Mouse (Mus musculus) forebrain, embryonic 10.5 days (tissue): ENCODE measurements at regions not wholly inside any gene's neighbourhood (a gene's known extent, or its start where the extent isn't known, plus 50 kb on each side); places are given as distances from the start of the nearest gene placed in this dataset.
A peak's percentile ranks its signal among the peaks of the same experiment; 100 is the strongest.

Source experiments
- DNase-seq: peaks from one replicate; pipeline ENCODE4 v3.0.0-alpha.2; 2017; ENCODE audit warnings: low spot score; ENCODE audit errors: extremely low spot score
- H3K27ac ChIP-seq: fragments of 300-500 bp; sonication (generic); 2 replicates; pipeline ENCODE4 v1.5.1; 2016; ENCODE audit warnings: mild to moderate bottlenecking
- H3K27me3 ChIP-seq: fragments of 300-500 bp; sonication (generic); 2 replicates; pipeline ENCODE4 v1.6.1; 2016; ENCODE audit warnings: mild to moderate bottlenecking; ENCODE audit not compliant: poor library complexity, severe bottlenecking
- H3K36me3 ChIP-seq: fragments of 300-500 bp; sonication (generic); replicated peaks from 2 replicates; pipeline ENCODE4 v1.6.1; 2016; ENCODE audit warnings: mild to moderate bottlenecking, moderate library complexity
- H3K4me1 ChIP-seq: fragments of 300-500 bp; sonication (generic); 2 replicates; pipeline ENCODE4 v1.6.1; 2016
- H3K4me3 ChIP-seq: fragments of 300-500 bp; sonication (generic); 2 replicates; pipeline ENCODE4 v1.5.1; 2016; ENCODE audit warnings: mild to moderate bottlenecking, moderate library complexity
- H3K9me3 ChIP-seq: fragments of 300-500 bp; sonication (generic); 2 replicates; pipeline ENCODE4 v1.6.1; 2016; ENCODE audit warnings: mild to moderate bottlenecking, moderate library complexity
- WGBS: fragments of 180-500 bp; shearing (Covaris S2); methylation state at CpG from one replicate; pipeline ENCODE4 v1.1.7; 2016; 5-methylcytosine and 5-hydroxymethylcytosine counted together

- Histone ChIP-seq H3K4me1 (no peaks in the 10 kb centered on the region), H3K36me3 (no peaks in the 10 kb centered on the region), H3K4me3 (no peak overlapping the region), H3K27ac (no peak overlapping the region), H3K9me3 (no peaks in the 10 kb centered on the region), H3K27me3 (no peaks in the 10 kb centered on the region)
- no peak for DNase-seq
- 92% methylated on average over 5 of the region's 5 CpGs for WGBS
Measured at GRCm38 (mm10) chr3:50813760-50814400, 370.5 kb upstream of the Slc7a11 start.

DNA sequence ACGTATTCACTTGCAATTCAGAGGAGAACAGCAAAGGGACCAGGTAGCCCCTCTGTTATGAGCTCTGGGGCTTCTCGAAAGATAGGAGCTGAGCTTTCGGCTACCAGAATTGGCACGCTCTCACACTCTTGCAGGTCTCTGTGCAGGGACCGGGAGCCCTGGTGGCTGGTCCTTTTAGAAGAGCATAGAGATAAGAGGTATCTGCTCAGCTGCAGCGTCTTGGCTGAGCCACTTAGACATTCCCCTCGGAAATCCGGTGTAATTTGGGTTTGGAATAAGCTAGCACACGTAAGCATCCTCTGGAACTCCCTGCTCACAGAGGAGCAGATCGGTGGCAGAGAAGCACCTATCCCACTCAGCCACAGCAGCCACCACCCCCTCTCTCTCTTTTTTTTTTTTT is 372.3 kb upstream of the Slc7a11 start:
- DNase-seq = no peak
- no peaks in the 10 kb centered on the region for H3K27me3 ChIP-seq

GRCm38 (mm10) chr3:50816479-50816878 is 373.1 kb upstream of the Slc7a11 start:
- H3K36me3 ChIP-seq = no peaks in the 10 kb centered on the region
- 90% methylated on average over 8 of the region's 8 CpGs for WGBS
- peaks cover 5% of the 10 kb centered on the region; the same call in 1 of the 2 replicates for H3K4me1 ChIP-seq
- DNase-seq = no peak
- H3K27ac ChIP-seq = no peak overlapping the region
- no peaks in the 10 kb centered on the region for H3K27me3 ChIP-seq
- H3K4me3 ChIP-seq = no peak overlapping the region
- H3K9me3 ChIP-seq = no peaks in the 10 kb centered on the region

More for the DNA sequence above, 372.3 kb upstream of the Slc7a11 start:
- Histone ChIP-seq H3K36me3 (no peaks in the 10 kb centered on the region), H3K4me1 (peaks cover 5% of the 10 kb centered on the region; the same call in 1 of the 2 replicates), H3K9me3 (no peaks in the 10 kb centered on the region), H3K4me3 (no peak overlapping the region), H3K27ac (no peak overlapping the region)
- 82% methylated on average over 10 of the region's 10 CpGs for WGBS

DNA sequence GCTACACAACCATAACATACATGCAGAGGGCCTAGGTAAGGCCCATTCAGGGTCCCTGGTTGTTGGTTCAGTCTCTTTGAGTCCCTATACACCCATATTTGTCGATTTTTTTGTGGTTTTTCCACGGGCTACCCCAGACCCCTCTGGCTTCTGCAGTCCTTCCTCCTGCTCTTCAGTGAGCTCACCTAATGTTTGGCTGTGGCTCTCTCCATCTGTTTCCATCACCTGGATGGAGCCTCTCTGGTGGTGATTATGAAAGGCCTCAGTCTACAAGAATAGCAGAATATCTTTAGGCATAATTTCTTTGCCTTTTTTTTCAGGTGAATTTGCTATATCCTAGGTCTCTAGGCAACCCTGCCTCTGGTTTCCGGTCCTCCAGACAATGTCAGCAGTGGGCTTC is 373.9 kb upstream of the Slc7a11 start:
- no peaks in the 10 kb centered on the region for H3K27me3 ChIP-seq
- H3K36me3 ChIP-seq = no peaks in the 10 kb centered on the region
- no peak overlapping the region for H3K4me3 ChIP-seq
- H3K27ac ChIP-seq = no peak overlapping the region
- H3K9me3 ChIP-seq = no peaks in the 10 kb centered on the region
- DNase-seq = no peak
- peaks cover 5% of the 10 kb centered on the region; the same call in 1 of the 2 replicates for H3K4me1 ChIP-seq
- WGBS = 84% methylated on average over 3 of the region's 3 CpGs

GRCm38 (mm10) chr3:50820776-50821175 is 377.4 kb upstream of the Slc7a11 start:
- no peak overlapping the region for H3K4me3 ChIP-seq
- no peaks in the 10 kb centered on the region for H3K27me3 ChIP-seq
- H3K9me3 ChIP-seq = no peaks in the 10 kb centered on the region
- no peaks in the 10 kb centered on the region for H3K36me3 ChIP-seq
- peaks cover 9% of the 10 kb centered on the region; the same call in 1 of the 2 replicates for H3K4me1 ChIP-seq
- 78% methylated on average over 1 of the region's 1 CpGs for WGBS
- no peak for DNase-seq
- no peak overlapping the region for H3K27ac ChIP-seq

DNA sequence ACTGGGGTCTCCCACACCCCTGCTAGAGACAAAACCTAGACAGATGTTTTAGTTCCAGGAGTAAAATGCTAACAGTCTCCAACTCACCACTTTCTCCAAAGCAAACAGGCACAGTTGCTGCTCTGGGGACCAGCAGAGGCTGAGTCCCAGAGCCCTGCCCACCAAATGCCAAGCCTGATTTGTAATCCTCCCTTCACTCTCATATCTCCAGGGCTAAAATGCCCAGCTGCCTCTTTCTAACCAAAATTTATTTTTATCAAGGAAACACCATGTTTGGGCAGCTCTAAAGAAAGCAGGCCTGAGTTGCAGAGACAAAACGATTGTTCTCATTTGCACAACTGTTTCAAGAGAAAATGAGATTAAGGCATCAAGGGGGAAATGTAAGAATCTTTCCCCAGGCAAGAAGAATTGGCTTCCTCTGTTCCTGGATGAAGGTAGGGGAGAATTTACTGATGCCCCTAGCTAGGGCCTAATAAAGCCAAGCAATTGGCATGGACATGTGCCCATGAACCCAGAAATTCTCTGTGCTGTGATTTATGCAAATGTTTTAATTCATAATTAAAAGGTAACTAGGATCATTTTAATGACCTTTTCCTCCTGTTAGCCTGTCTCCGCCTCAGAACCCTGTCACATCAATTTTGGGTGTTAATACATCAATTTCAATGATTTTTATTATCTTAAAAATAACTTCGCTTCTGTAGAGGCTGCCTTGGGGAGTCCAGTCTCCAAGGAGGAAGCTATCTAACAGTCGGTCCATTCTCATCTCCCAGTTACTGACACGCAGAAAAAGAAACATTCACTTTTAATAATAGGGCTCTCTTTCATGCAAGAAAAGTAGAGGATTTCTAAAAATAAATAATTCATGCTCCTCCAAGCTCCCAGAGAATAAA is 382.4 kb upstream of the Slc7a11 start:
- H3K4me1 ChIP-seq = peaks cover 7% of the 10 kb centered on the region; the same call in 1 of the 2 replicates
- 0 out of 2 replicates have a peak overlapping the region, but pooled peaks have one; percentile 3 for H3K27ac ChIP-seq
- no peaks in the 10 kb centered on the region for H3K36me3 ChIP-seq
- WGBS = 77% methylated on average over 5 of the region's 5 CpGs
- H3K4me3 ChIP-seq = no peak overlapping the region
- H3K9me3 ChIP-seq = no peaks in the 10 kb centered on the region
- DNase-seq = no peak
- H3K27me3 ChIP-seq = no peaks in the 10 kb centered on the region

DNA sequence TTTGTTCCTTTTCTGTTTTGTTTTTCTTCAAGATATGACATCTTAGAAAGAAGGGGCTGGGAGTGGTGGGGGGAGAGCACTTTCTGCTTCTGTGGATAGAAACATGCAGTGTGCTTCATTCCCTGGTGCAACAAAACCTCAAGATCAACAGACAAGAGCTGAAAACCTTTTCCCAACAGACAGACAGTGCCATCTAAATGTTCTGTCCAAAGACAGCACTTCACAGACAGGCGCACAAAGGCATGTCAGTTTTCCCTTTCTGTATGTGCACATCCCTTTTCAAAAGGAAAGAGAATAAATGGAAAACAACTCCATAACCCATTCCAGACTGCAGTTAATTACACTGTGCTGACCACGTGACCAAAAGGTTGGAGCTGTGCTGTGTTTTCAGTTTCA is 383.0 kb upstream of the Slc7a11 start:
- H3K27ac ChIP-seq = 0 out of 2 replicates have a peak overlapping the region, but pooled peaks have one; percentile 3
- H3K36me3 ChIP-seq = no peaks in the 10 kb centered on the region
- H3K4me1 ChIP-seq = peaks cover 7% of the 10 kb centered on the region; the same call in 1 of the 2 replicates
- H3K9me3 ChIP-seq = no peaks in the 10 kb centered on the region
- H3K4me3 ChIP-seq = no peak overlapping the region
- 69% methylated on average over 2 of the region's 2 CpGs for WGBS
- no peaks in the 10 kb centered on the region for H3K27me3 ChIP-seq
- no peak for DNase-seq

GRCm38 (mm10) chr3:50829211-50829610 is 385.8 kb upstream of the Slc7a11 start:
- 89% methylated on average over 3 of the region's 3 CpGs for WGBS
- Histone ChIP-seq H3K36me3 (no peaks in the 10 kb centered on the region), H3K9me3 (no peaks in the 10 kb centered on the region), H3K27ac (no peak overlapping the region), H3K4me1 (peaks cover 7% of the 10 kb centered on the region; the same call in 1 of the 2 replicates), H3K27me3 (no peaks in the 10 kb centered on the region), H3K4me3 (no peak overlapping the region)
- no peak for DNase-seq

DNA sequence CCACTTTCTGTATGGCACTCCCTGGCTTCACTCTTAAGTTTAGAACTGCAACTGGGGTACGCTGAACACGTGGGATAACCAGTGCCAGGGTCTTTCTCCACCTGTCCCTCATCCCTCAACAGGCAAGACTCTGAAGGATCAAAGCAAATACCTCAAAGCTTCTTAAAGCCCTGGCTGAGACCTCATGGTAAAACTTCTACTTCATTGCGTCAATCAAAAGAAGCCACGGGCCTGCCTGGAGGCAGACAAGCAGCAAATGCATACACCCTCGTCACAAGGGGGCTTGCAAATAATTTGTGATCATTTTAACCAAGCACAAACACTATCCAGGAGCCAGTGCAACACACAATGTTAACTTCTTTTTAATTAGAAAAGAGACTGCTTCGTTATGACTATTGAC is 387.0 kb upstream of the Slc7a11 start:
- peaks cover 6% of the 10 kb centered on the region; the same call in 1 of the 2 replicates for H3K4me1 ChIP-seq
- no peaks in the 10 kb centered on the region for H3K9me3 ChIP-seq
- no peak overlapping the region for H3K4me3 ChIP-seq
- no peak overlapping the region for H3K27ac ChIP-seq
- no peak for DNase-seq
- no peaks in the 10 kb centered on the region for H3K27me3 ChIP-seq
- 86% methylated on average over 6 of the region's 6 CpGs for WGBS
- H3K36me3 ChIP-seq = no peaks in the 10 kb centered on the region

DNA sequence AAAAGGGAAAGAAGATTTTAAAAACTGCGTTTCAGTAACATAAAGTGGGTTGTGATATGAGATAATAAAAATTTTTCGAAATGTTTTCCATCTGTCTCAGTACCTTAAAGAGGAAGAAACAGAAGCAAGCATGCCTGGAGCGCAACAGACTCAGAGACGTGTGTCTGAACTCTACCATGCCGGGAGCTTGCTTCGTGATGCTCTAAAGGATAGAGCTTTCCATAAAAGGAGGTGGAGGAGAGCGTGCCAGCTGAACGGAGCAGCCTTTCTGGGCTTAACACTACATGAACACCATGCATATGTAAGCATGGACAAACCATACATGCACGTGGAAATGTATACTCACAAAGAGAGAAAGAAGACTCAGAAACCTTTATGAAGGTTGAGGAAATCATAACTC is 387.5 kb upstream of the Slc7a11 start:
- H3K27ac ChIP-seq = no peak overlapping the region
- DNase-seq = no peak
- no peak overlapping the region for H3K4me3 ChIP-seq
- no peaks in the 10 kb centered on the region for H3K9me3 ChIP-seq
- H3K27me3 ChIP-seq = no peaks in the 10 kb centered on the region
- H3K36me3 ChIP-seq = no peaks in the 10 kb centered on the region
- 0 out of 2 replicates have a peak, but pooled peaks cover 3% of the 10 kb centered on the region for H3K4me1 ChIP-seq
- 86% methylated on average over 9 of the region's 9 CpGs for WGBS

- no peak overlapping the region for H3K4me3 ChIP-seq
- no peaks in the 10 kb centered on the region for H3K36me3 ChIP-seq
- 86% methylated on average over 4 of the region's 4 CpGs for WGBS
- no peaks in the 10 kb centered on the region for H3K27me3 ChIP-seq
- DNase-seq = no peak
- H3K9me3 ChIP-seq = no peaks in the 10 kb centered on the region
- H3K27ac ChIP-seq = no peak overlapping the region
- H3K4me1 ChIP-seq = peaks cover 13% of the 10 kb centered on the region
Measured at GRCm38 (mm10) chr3:50842216-50842615, 382.0 kb upstream of the Noct start.

- Histone ChIP-seq H3K9me3 (no peaks in the 10 kb centered on the region), H3K4me3 (no peak overlapping the region), H3K27ac (no peak overlapping the region), H3K36me3 (no peaks in the 10 kb centered on the region), H3K4me1 (peaks cover 13% of the 10 kb centered on the region), H3K27me3 (no peaks in the 10 kb centered on the region)
- DNase-seq = no peak
- 82% methylated on average over 8 of the region's 8 CpGs for WGBS
Measured at GRCm38 (mm10) chr3:50844835-50845301, 379.4 kb upstream of the Noct start.

- 35% methylated on average over 2 of the region's 2 CpGs for WGBS
- Histone ChIP-seq H3K27me3 (no peaks in the 10 kb centered on the region), H3K36me3 (no peaks in the 10 kb centered on the region), H3K4me1 (peaks cover 13% of the 10 kb centered on the region), H3K27ac (no peak overlapping the region), H3K4me3 (no peak overlapping the region), H3K9me3 (no peaks in the 10 kb centered on the region)
- DNase-seq = no peak
Measured at GRCm38 (mm10) chr3:50845311-50845710, 378.9 kb upstream of the Noct start.
